Mouse (Mus musculus): ENCODE results near the gene 2310011J03Rik.
"Not testable (repeated sequence)": the region's sequence is repeated elsewhere in the genome, so short reads cannot be mapped to it uniquely, and the experiment has no call there.

Gene 2310011J03Rik

GRCm38 (mm10) chr10:80320340-80320760, at the start of gene 2310011J03Rik:
2310011J03Rik (minus strand) TSS chr10:80320537.
- DNase-seq = peak; percentile 95

GRCm38 (mm10) chr10:80368392-80368791, 48.1 kb upstream of the 2310011J03Rik start:
- no peak for DNase-seq

- DNase-seq = no peak
These were observed 47.6 kb upstream of the 2310011J03Rik start for GRCm38 (mm10) chr10:80367954-80368353.

- DNase-seq = no peak
These were observed 45.4 kb upstream of the 2310011J03Rik start for GRCm38 (mm10) chr10:80365736-80366135.

GRCm38 (mm10) chr10:80363734-80364133, 43.4 kb upstream of the 2310011J03Rik start:
- no peak for DNase-seq

- DNase-seq = peak; percentile 65
These were observed 37.8 kb upstream of the 2310011J03Rik start for GRCm38 (mm10) chr10:80357994-80358639.

- no peak for DNase-seq
These were observed 37.0 kb upstream of the 2310011J03Rik start for GRCm38 (mm10) chr10:80357336-80357735.

GRCm38 (mm10) chr10:80356737-80357136, 36.4 kb upstream of the 2310011J03Rik start:
- no peak for DNase-seq

- DNase-seq = no peak
These were observed 35.8 kb upstream of the 2310011J03Rik start, which contains the start of gene Plk5 for GRCm38 (mm10) chr10:80356001-80356682. Plk5 (plus strand) TSS chr10:80356459.

- no peak for DNase-seq
These were observed 35.1 kb upstream of the 2310011J03Rik start for GRCm38 (mm10) chr10:80355431-80355830.

- DNase-seq = no peak
These were observed 32.4 kb upstream of the 2310011J03Rik start for GRCm38 (mm10) chr10:80352727-80353126.

- DNase-seq = peak; percentile 62
These were observed 31.6 kb upstream of the 2310011J03Rik start for GRCm38 (mm10) chr10:80351896-80352295.

- DNase-seq = peak; percentile 94
These were observed 30.0 kb upstream of the 2310011J03Rik start for GRCm38 (mm10) chr10:80350292-80350691.

GRCm38 (mm10) chr10:80348981-80349380, 28.6 kb upstream of the 2310011J03Rik start:
- DNase-seq = peak; percentile 50

- DNase-seq = peak; percentile 70
These were observed 28.0 kb upstream of the 2310011J03Rik start, which contains the start of gene Adamtsl5 for GRCm38 (mm10) chr10:80348244-80348781. Adamtsl5 (minus strand) TSS chr10:80348412.

- no peak for DNase-seq
These were observed 27.2 kb upstream of the 2310011J03Rik start for GRCm38 (mm10) chr10:80347514-80347967.

- DNase-seq = not testable (repeated sequence)
These were observed 25.6 kb upstream of the 2310011J03Rik start for GRCm38 (mm10) chr10:80345929-80346328.

- peak; percentile 50 for DNase-seq
These were observed 24.8 kb upstream of the 2310011J03Rik start for GRCm38 (mm10) chr10:80345122-80345521.

GRCm38 (mm10) chr10:80344131-80344661, 23.9 kb upstream of the 2310011J03Rik start:
- no peak for DNase-seq

GRCm38 (mm10) chr10:80343425-80343895, 23.1 kb upstream of the 2310011J03Rik start:
- no peak for DNase-seq

- DNase-seq = peak; percentile 78
These were observed 22.6 kb upstream of the 2310011J03Rik start for GRCm38 (mm10) chr10:80342749-80343424.

- DNase-seq = no peak
These were observed 22.0 kb upstream of the 2310011J03Rik start for GRCm38 (mm10) chr10:80342305-80342748.

Measured in kidney, postnatal 10 days (tissue).